Comparison of ENCODE assay signal across 8 mouse cellular contexts in genomic region chr1:57406187-57407151, GRCm38 (mm10). TPM values are rescaled to one million over a fixed set of nuclear protein-coding genes. Genes with fewer than 3 reads are reported as not detected.
A peak's percentile ranks its signal among the peaks of the same experiment; 100 is the strongest.
DNase-seq lines count a peak whose midpoint lies in the region; ATAC-seq and TF ChIP-seq lines count a peak whose summit lies in the region.

Maip1 (plus strand) TSS chr1:57406328.
Tyw5 (minus strand) TSS chr1:57407101.

- H3K9ac ChIP-seq in embryonic facial prominence, embryonic 15.5 days = peak within 1 kb of the TSS; percentile 61
- peak within 1 kb of the TSS; percentile 86 for H3K9ac ChIP-seq in kidney, embryonic 15.5 days

- H3K27me3 ChIP-seq in embryonic facial prominence, embryonic 15.5 days = no peaks in the 10 kb centered on the region
- H3K27me3 ChIP-seq in heart, embryonic 10.5 days (ENCODE audit: insufficient read depth, poor library complexity, severe bottlenecking) = no peaks in the 10 kb centered on the region
- H3K27me3 ChIP-seq in kidney, embryonic 15.5 days = no peaks in the 10 kb centered on the region

- no peaks in the 10 kb centered on the region for H3K9me3 ChIP-seq in embryonic facial prominence, embryonic 15.5 days (replicated peaks)
- H3K9me3 ChIP-seq in heart, embryonic 10.5 days = no peaks in the 10 kb centered on the region
- H3K9me3 ChIP-seq in kidney, embryonic 15.5 days (replicated peaks) = no peaks in the 10 kb centered on the region

- H3K27ac ChIP-seq in bone marrow macrophage, adult 2 months (ENCODE audit: insufficient read depth, low read depth, low read length) = peak within 1 kb of the TSS; percentile 73
- peak within 1 kb of the TSS; percentile 93 for H3K27ac ChIP-seq in embryonic facial prominence, embryonic 15.5 days (replicated peaks)
- H3K27ac ChIP-seq in heart, embryonic 10.5 days = peak within 1 kb of the TSS; percentile 97
- peak within 1 kb of the TSS; percentile 94 for H3K27ac ChIP-seq in kidney, embryonic 15.5 days

- TF ChIP-seq CTCF in bone marrow macrophage, adult 2 months (IDR thresholded peaks at IDR 0.05; ENCODE audit: low read depth, low read length) = no peak

- H3K4me1 ChIP-seq in bone marrow macrophage, adult 2 months (ENCODE audit: control insufficient read depth, insufficient read depth, low read length) = peaks cover 8% of the 10 kb centered on the region
- H3K4me1 ChIP-seq in embryonic facial prominence, embryonic 15.5 days = peaks cover 20% of the 10 kb centered on the region
- peaks cover 22% of the 10 kb centered on the region for H3K4me1 ChIP-seq in heart, embryonic 10.5 days
- peaks cover 26% of the 10 kb centered on the region for H3K4me1 ChIP-seq in kidney, embryonic 15.5 days

- under 1% methylated on average over 72 of the region's 72 CpGs for WGBS in embryonic facial prominence, embryonic 15.5 days
- under 1% methylated on average over 72 of the region's 72 CpGs for WGBS in heart, embryonic 10.5 days
- 0% methylated on average over 72 of the region's 72 CpGs for WGBS in kidney, embryonic 15.5 days

- DNase-seq in B cell, adult 2 months = peak; percentile 85 to 88
- DNase-seq in heart, embryonic 10.5 days (ENCODE audit: low spot score) = peak; percentile 93
- DNase-seq in liver = peak; percentile 79
- DNase-seq in monocyte, adult 2 months (ENCODE audit: low read depth in 1 of 2, low spot score in 2 of 2) = peak; percentile 45 to 80
- DNase-seq in spleen, postnatal 14 days (ENCODE audit: low spot score in 2 of 2) = peak; percentile 57 to 73

- TF ChIP-seq POLR2A in bone marrow macrophage, adult 2 months (IDR thresholded peaks at IDR 0.05; ENCODE audit: borderline replicate concordance, low read depth, low read length) = 0 out of 2 replicates have a peak, but pooled peaks have one; percentile 32

- peak; percentile 92 for ATAC-seq in embryonic facial prominence, embryonic 15.5 days (ENCODE audit: insufficient number of reproducible peaks, low FRiP score, low TSS enrichment, low read depth)
- ATAC-seq in kidney, embryonic 15.5 days (replicated peaks; ENCODE audit: low FRiP score) = peak; percentile 94

- peak within 1 kb of the TSS; percentile 70 for H3K4me2 ChIP-seq in embryonic facial prominence, embryonic 15.5 days (replicated peaks)
- peak within 1 kb of the TSS; percentile 74 for H3K4me2 ChIP-seq in kidney, embryonic 15.5 days

- H3K4me3 ChIP-seq in bone marrow macrophage, adult 2 months (ENCODE audit: insufficient read depth, low read length) = peak within 1 kb of the TSS; percentile 87
- H3K4me3 ChIP-seq in embryonic facial prominence, embryonic 15.5 days (replicated peaks) = peak within 1 kb of the TSS; percentile 59
- H3K4me3 ChIP-seq in heart, embryonic 10.5 days = peak within 1 kb of the TSS; percentile 87
- H3K4me3 ChIP-seq in kidney, embryonic 15.5 days (replicated peaks) = peak within 1 kb of the TSS; percentile 81

- H3K36me3 ChIP-seq in embryonic facial prominence, embryonic 15.5 days = no peaks in the 10 kb centered on the region; the same call in none of the 2 replicates
- 0 out of 2 replicates have a peak, but pooled peaks cover 8% of the 10 kb centered on the region for H3K36me3 ChIP-seq in heart, embryonic 10.5 days
- H3K36me3 ChIP-seq in kidney, embryonic 15.5 days = peaks cover 3% of the 10 kb centered on the region; the same call in 1 of the 2 replicates

RNA-seq across cellular contexts. Expression of gene Maip1, which starts in this region (rescaled TPM):
- 6.3 and 8.1 TPM in 2 replicates for polyA plus RNA-seq in bone marrow macrophage, adult 2 months (2012; ENCODE audit: insufficient read depth, insufficient read length, missing spikeins)
- polyA plus RNA-seq in embryonic facial prominence, embryonic 15.5 days (2015; fragmentation: Nextera tagmentation; extraction: Ambion mirVana) = 15.3 and 16.2 TPM in 2 replicates
- polyA plus RNA-seq in heart, embryonic 10.5 days (2016; fragmentation: Nextera tagmentation; extraction: Ambion mirVana) = 18.1 and 18.4 TPM in 2 replicates
- 20.4 and 21.8 TPM in 2 replicates for polyA plus RNA-seq in kidney, embryonic 15.5 days (2015; fragmentation: Nextera tagmentation; extraction: Ambion mirVana)

RNA-seq across cellular contexts. Expression of gene Tyw5, which starts in this region (rescaled TPM):
- polyA plus RNA-seq in bone marrow macrophage, adult 2 months (2012; ENCODE audit: insufficient read depth, insufficient read length, missing spikeins) = 12.0 and 19.1 TPM in 2 replicates
- polyA plus RNA-seq in embryonic facial prominence, embryonic 15.5 days (2015; fragmentation: Nextera tagmentation; extraction: Ambion mirVana) = 24.4 and 31.1 TPM in 2 replicates
- 25.2 and 27.9 TPM in 2 replicates for polyA plus RNA-seq in heart, embryonic 10.5 days (2016; fragmentation: Nextera tagmentation; extraction: Ambion mirVana)
- 30.5 and 34.4 TPM in 2 replicates for polyA plus RNA-seq in kidney, embryonic 15.5 days (2015; fragmentation: Nextera tagmentation; extraction: Ambion mirVana)

Comparison
In these comparisons a context has a peak if more than half of its experiments do, and no peak if none do; other contexts are left out.
1. Peak in every context shown above with its lines: DNase-seq, ATAC-seq, H3K4me3 ChIP-seq and H3K27ac ChIP-seq.